Mouse (Mus musculus): ENCODE data around the gene Camk2n2. TPM values are rescaled to one million over a fixed set of nuclear protein-coding genes. Genes with fewer than 3 reads are reported as not detected.

Gene Camk2n2
- polyA plus RNA-seq, 2 experiments: 1.1 to 4.3 TPM

- DNase-seq (ENCODE audit: low spot score) (no peak), ATAC-seq (ENCODE audit: low FRiP score, low read depth) (no peak)
- Histone ChIP-seq H3K9ac (ENCODE audit: low read depth, low read length, severe bottlenecking) (peak overlapping the region; percentile 80), H3K9me3 (ENCODE audit: control insufficient read depth, low read length) (no peaks in the 10 kb centered on the region), H3K4me2 (replicated peaks; ENCODE audit: low read depth, low read length, severe bottlenecking) (peak overlapping the region; percentile 80), H3K4me1 (ENCODE audit: control insufficient read depth, insufficient read depth, low read length) (peaks cover 13% of the 10 kb centered on the region), H3K27me3 (ENCODE audit: control insufficient read depth, insufficient read depth, low read length) (no peaks in the 10 kb centered on the region), H3K27ac (replicated peaks; ENCODE audit: low read depth, low read length) (no peak overlapping the region), H3K36me3 (ENCODE audit: control insufficient read depth, insufficient read depth, low read length) (peaks cover 32% of the 10 kb centered on the region), H3K4me3 (replicated peaks; ENCODE audit: low read length) (peak overlapping the region; percentile 65)
- 7% methylated on average over 12 of the region's 12 CpGs for WGBS
- TF ChIP-seq POLR2A (IDR thresholded peaks at IDR 0.05; ENCODE audit: borderline replicate concordance, extremely low read depth, insufficient read depth, insufficient read length): no peak
These were observed 30.8 kb upstream of the Camk2n2 start for GRCm38 (mm10) chr16:20651947-20652310.

GRCm38 (mm10) chr16:20651076-20651946, 30.2 kb upstream of the Camk2n2 start, which contains the start of gene Psmd2:
Psmd2 (plus strand) TSS chr16:20651652.
- peak; percentile 97 for ATAC-seq (ENCODE audit: low FRiP score, low read depth)
- peak within 1 kb of the TSS; percentile 80 for H3K4me2 ChIP-seq (replicated peaks; ENCODE audit: low read depth, low read length, severe bottlenecking)
- WGBS: 2% methylated on average over 43 of the region's 46 CpGs

GRCm38 (mm10) chr16:20643911-20644310, 22.8 kb upstream of the Camk2n2 start:
- no peak for DNase-seq (ENCODE audit: low spot score)
- 80% methylated on average over 7 of the region's 7 CpGs for WGBS
- no peak for TF ChIP-seq POLR2A (IDR thresholded peaks at IDR 0.05; ENCODE audit: borderline replicate concordance, extremely low read depth, insufficient read depth, insufficient read length)

More at GRCm38 (mm10) chr16:20651076-20651946, 30.2 kb upstream of the Camk2n2 start, which contains the start of gene Psmd2:
- no peaks in the 10 kb centered on the region for H3K27me3 ChIP-seq (ENCODE audit: control insufficient read depth, insufficient read depth, low read length)
- H3K9ac ChIP-seq (ENCODE audit: low read depth, low read length, severe bottlenecking): peak within 1 kb of the TSS; percentile 80
- DNase-seq (ENCODE audit: low spot score): peak; percentile 94
- H3K36me3 ChIP-seq (ENCODE audit: control insufficient read depth, insufficient read depth, low read length): peaks cover 26% of the 10 kb centered on the region
- H3K9me3 ChIP-seq (ENCODE audit: control insufficient read depth, low read length): no peaks in the 10 kb centered on the region
- H3K4me3 ChIP-seq (replicated peaks; ENCODE audit: low read length): peak within 1 kb of the TSS; percentile 65
- peaks cover 13% of the 10 kb centered on the region for H3K4me1 ChIP-seq (ENCODE audit: control insufficient read depth, insufficient read depth, low read length)
- TF ChIP-seq POLR2A (IDR thresholded peaks at IDR 0.05; ENCODE audit: borderline replicate concordance, extremely low read depth, insufficient read depth, insufficient read length): peak; percentile 70; the same call in 1 of the 2 replicates
- peak within 1 kb of the TSS; percentile 58 for H3K27ac ChIP-seq (replicated peaks; ENCODE audit: low read depth, low read length)

GRCm38 (mm10) chr16:20642161-20642560, 21.1 kb upstream of the Camk2n2 start:
- DNase-seq (ENCODE audit: low spot score) (peak; percentile 67), ATAC-seq (ENCODE audit: low FRiP score, low read depth) (peak; percentile 62; the same call in 1 of the 2 replicates)
- Histone ChIP-seq H3K27ac (replicated peaks; ENCODE audit: low read depth, low read length) (no peak overlapping the region), H3K4me1 (ENCODE audit: control insufficient read depth, insufficient read depth, low read length) (no peaks in the 10 kb centered on the region), H3K9ac (ENCODE audit: low read depth, low read length, severe bottlenecking) (no peak overlapping the region), H3K4me3 (replicated peaks; ENCODE audit: low read length) (no peak overlapping the region), H3K27me3 (ENCODE audit: control insufficient read depth, insufficient read depth, low read length) (no peaks in the 10 kb centered on the region), H3K9me3 (ENCODE audit: control insufficient read depth, low read length) (no peaks in the 10 kb centered on the region), H3K4me2 (replicated peaks; ENCODE audit: low read depth, low read length, severe bottlenecking) (no peak overlapping the region), H3K36me3 (ENCODE audit: control insufficient read depth, insufficient read depth, low read length) (no peaks in the 10 kb centered on the region)
- no peak for TF ChIP-seq POLR2A (IDR thresholded peaks at IDR 0.05; ENCODE audit: borderline replicate concordance, extremely low read depth, insufficient read depth, insufficient read length)
- 4% methylated on average over 8 of the region's 8 CpGs for WGBS

More at GRCm38 (mm10) chr16:20643911-20644310, 22.8 kb upstream of the Camk2n2 start:
- no peaks in the 10 kb centered on the region for H3K4me1 ChIP-seq (ENCODE audit: control insufficient read depth, insufficient read depth, low read length)
- no peaks in the 10 kb centered on the region for H3K36me3 ChIP-seq (ENCODE audit: control insufficient read depth, insufficient read depth, low read length)
- ATAC-seq (ENCODE audit: low FRiP score, low read depth): no peak
- H3K27me3 ChIP-seq (ENCODE audit: control insufficient read depth, insufficient read depth, low read length): no peaks in the 10 kb centered on the region
- H3K4me2 ChIP-seq (replicated peaks; ENCODE audit: low read depth, low read length, severe bottlenecking): no peak overlapping the region
- H3K27ac ChIP-seq (replicated peaks; ENCODE audit: low read depth, low read length): no peak overlapping the region
- no peak overlapping the region for H3K4me3 ChIP-seq (replicated peaks; ENCODE audit: low read length)
- no peaks in the 10 kb centered on the region for H3K9me3 ChIP-seq (ENCODE audit: control insufficient read depth, low read length)
- H3K9ac ChIP-seq (ENCODE audit: low read depth, low read length, severe bottlenecking): no peak overlapping the region

GRCm38 (mm10) chr16:20638367-20638766, 17.3 kb upstream of the Camk2n2 start:
- H3K4me3 ChIP-seq (replicated peaks; ENCODE audit: low read length): no peak overlapping the region
- H3K4me1 ChIP-seq (ENCODE audit: control insufficient read depth, insufficient read depth, low read length): no peaks in the 10 kb centered on the region
- H3K27ac ChIP-seq (replicated peaks; ENCODE audit: low read depth, low read length): no peak overlapping the region
- DNase-seq (ENCODE audit: low spot score) (no peak), ATAC-seq (ENCODE audit: low FRiP score, low read depth) (no peak)
- TF ChIP-seq POLR2A (IDR thresholded peaks at IDR 0.05; ENCODE audit: borderline replicate concordance, extremely low read depth, insufficient read depth, insufficient read length): no peak
- H3K9me3 ChIP-seq (ENCODE audit: control insufficient read depth, low read length): no peaks in the 10 kb centered on the region
- 73% methylated on average over 8 of the region's 8 CpGs for WGBS
- H3K9ac ChIP-seq (ENCODE audit: low read depth, low read length, severe bottlenecking): no peak overlapping the region
- no peak overlapping the region for H3K4me2 ChIP-seq (replicated peaks; ENCODE audit: low read depth, low read length, severe bottlenecking)
- H3K36me3 ChIP-seq (ENCODE audit: control insufficient read depth, insufficient read depth, low read length): no peaks in the 10 kb centered on the region
- H3K27me3 ChIP-seq (ENCODE audit: control insufficient read depth, insufficient read depth, low read length): no peaks in the 10 kb centered on the region
